Mouse (Mus musculus): ENCODE data around the gene Mrps36.
A peak's percentile ranks its signal among the peaks of the same experiment; 100 is the strongest.
"Not testable (repeated sequence)": the region's sequence is repeated elsewhere in the genome, so short reads cannot be mapped to it uniquely, and the experiment has no call there.

Gene Mrps36

GRCm38 (mm10) chr13:100744036-100744744 lies at the start of gene Mrps36:
Mrps36 (minus strand) TSS chr13:100744659.
- DNase-seq = peak; percentile 96 to 98

GRCm38 (mm10) chr13:100789083-100789482 lies 44.6 kb upstream of the Mrps36 start:
- DNase-seq = no peak

DNA sequence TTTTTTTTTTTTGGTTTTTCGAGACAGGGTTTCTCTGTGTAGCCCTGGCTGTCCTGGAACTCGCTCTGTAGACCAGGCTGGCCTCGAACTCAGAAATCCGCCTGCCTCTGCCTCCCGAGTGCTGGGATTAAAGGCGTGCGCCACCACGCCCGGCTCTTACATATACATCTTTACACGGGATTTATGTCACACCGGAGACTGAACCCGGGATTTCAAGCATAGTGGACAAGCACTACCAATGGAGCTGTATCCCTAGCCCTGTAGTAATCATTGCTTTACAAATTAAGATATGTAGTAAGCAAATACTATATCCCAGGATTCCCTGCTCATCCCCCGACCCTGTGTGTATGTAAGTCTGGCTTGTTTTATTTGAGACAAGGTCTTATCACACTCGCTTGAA lies 43.6 kb upstream of the Mrps36 start:
- not testable (repeated sequence) for DNase-seq

DNA sequence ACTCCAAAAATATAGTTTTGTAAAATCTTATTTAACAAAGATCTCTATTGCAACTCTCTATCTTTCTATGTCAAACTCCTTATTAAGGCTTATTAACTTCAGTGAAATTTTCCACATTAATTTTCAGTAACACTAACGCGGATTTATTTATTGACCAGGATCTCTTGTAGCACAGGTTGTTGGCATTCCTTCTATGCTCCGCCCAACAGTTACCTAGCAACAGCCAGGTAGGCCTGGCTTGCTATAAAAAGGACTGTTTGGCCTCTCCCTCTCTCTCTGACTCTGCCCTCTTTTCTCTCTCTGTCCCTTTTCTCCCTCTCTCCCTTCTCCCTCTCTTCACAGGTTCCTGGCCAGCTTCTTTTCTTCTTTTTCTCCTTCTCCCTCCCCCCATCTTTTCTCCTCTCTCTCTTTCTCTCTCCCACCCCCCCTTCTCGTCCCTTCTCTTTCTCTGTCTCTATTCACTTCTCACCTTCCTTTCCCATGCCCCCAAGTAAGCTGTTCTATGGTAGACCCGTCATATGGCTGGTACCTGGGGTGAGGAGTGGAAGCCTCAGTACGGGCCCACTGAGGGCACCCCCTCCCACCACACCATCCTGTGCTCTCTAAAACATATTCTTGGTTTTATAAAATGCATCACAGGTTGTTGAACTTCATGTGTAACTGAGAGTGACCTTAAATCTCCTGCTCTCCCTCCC lies 43.0 kb upstream of the Mrps36 start:
- DNase-seq = peak in 1 of 2 experiments; percentile 8

DNA sequence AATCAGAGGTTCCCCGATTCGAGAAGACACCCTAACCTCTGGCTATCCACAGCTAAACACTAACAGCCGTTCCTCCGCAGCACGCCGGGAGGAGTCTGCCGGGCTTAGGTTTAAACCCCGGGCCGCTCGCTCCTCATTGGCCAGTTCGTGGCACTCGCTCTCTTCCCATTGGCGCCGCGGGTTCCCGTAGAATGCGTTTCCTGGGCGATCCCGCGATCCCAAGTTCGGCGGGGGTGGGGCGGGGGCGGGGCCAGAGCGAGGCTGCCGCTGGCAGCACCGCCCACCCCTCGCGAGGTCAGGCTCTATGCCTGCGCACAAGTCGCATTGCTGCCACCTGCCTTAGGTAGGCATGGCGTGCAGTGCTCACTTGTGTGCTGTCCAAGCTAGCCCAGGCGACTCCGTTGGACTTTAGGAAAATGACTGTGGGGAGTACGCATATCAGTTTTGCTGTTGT lies 42.0 kb upstream of the Mrps36 start, which contains the start of gene Ccnb1:
Ccnb1 (minus strand) TSS at position 157 of the 454 bp plus-strand sequence.
- peak; percentile 97 for DNase-seq

GRCm38 (mm10) chr13:100785806-100786413 lies 41.5 kb upstream of the Mrps36 start:
- no peak for DNase-seq

DNA sequence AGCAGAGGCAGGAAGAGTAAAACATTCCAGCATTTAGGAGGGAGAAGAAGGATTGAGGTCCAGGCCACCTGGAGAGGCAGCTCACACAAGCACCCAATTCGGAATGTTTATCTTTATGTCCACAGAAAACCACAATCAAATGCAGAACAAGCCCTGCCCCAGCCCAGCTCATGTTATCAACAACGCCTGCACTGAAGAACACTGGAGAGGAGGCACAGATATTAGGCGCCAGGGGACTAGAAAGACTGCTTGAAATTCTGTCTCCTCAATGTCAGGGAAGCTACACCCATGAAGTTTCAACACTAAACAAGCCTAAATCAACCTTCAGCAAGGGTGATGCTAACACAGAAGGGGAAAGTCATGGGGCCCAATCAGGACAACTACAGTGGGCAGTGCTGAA lies 33.0 kb upstream of the Mrps36 start:
- no peak for DNase-seq

DNA sequence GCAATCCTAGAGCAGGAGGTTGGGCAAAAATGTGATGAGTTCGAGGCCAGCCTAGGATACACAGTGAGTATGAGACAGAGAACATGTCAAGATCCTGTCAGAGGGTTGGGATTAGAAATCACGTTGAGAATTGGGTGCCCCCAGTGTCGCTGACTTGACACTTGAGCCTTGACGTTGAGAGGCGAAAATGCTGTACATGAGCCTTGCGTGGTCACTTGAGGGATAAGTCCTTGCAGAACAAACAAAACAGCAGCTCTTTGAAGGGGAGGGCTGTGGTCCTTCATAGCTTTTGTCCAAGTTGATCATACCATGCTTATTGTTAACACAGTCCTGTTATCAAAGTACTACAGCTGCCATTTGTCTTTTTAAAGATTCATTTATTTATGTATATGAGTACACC lies 32.3 kb upstream of the Mrps36 start:
- DNase-seq = no peak

GRCm38 (mm10) chr13:100776056-100776419 lies 31.6 kb upstream of the Mrps36 start:
- no peak for DNase-seq

DNA sequence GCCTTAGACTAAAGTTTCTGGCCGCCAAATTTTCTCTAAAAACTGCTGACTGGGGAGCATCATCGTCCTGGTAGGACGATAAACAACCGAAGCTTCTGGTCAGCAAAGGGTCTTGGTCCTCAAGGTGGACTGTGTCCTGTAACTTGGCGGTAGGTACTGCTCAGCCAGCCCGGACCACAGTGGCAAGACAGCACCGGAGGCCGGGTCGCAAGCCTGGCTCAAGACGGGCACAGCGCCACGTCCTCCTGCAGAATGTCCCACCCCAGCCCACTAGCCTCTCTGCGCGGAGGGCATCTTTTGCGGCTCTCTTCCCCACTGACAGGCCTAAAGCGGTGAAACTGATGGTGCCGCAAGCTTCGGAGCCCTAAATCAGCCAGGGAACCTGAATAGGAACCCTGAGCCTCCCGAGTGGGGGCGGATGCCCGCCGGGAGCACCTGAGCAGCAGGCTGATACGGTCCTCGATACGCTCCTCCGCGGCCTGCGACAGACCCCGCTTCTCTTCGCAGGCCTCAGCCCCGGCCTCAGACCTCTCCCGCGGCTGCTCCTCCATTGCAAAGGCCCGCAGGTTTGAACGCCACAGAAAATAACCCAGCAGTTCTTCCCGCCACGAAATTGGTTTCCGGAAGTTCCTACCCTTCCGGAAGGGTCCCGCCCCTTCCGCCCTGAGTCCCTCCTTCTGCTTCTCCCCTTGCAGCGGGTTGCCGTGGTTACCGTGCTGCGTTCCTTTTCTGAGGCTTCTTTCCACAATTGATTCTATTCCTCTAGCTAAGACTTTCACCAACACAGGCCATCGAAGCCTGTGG lies 31.0 kb upstream of the Mrps36 start, which contains the start of gene Cenph:
Cenph (minus strand) TSS at position 648 of the 804 bp plus-strand sequence.
- peak; percentile 84 to 89 for DNase-seq

DNA sequence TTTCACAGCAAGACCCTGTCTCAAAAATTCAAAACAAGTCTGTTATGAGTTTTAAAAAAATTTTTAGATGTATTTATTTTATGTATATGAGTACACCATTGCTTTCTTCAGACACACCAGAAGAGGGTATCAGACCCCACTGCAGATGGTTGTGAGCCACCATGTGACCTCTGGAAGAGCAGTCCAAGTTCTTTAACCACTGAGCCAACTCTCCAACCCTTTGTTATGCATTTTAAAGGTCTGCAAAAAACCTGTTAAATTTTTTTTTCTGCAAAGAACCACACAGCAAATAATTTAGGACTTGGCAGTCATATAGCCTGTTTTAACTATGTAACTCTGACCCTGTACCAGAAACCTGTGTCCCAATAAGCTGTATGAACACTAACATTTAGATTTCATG lies 30.2 kb upstream of the Mrps36 start:
- DNase-seq = no peak

DNA sequence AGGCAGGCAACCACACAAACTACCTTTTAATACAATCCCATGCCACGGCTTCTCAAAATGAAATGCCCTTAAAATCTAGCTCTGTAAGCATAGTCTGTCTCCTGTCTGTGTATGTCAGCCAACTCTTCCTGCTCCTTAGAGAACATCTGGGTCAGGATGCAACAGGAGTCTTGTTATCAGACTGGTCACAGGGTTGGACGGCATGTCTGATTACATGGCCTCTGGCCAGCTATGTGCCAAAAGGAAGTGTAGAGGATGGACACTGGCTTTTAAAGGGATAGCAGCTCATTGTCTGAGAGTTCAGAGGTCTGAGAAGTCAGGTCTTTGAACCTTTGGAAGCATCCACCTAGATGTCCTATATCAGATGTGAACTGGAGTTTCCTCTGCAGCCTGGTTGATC lies 10.9 kb upstream of the Mrps36 start:
- no peak for DNase-seq

- DNase-seq = no peak
Measured at GRCm38 (mm10) chr13:100754186-100754585, 9.7 kb upstream of the Mrps36 start.

DNA sequence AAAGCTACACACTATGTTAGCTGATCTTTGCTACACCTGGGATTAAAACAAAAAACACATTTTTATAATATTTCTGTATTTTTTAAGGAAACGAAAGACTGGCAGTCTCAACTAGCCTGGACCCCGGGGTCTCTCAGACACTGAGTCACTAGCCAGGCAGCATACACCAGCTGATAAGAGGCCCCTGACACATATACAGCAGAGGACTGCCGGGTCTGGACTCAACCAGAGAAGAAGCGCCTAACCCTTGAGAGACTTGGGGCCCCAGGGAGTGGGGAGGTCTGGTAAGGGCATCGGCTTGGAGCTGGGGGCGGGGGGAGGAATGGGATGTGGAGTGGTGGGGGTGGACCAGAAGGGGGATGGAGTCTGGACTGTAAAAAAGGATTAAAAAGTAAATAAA lies 8.6 kb upstream of the Mrps36 start:
- DNase-seq = no peak

DNA sequence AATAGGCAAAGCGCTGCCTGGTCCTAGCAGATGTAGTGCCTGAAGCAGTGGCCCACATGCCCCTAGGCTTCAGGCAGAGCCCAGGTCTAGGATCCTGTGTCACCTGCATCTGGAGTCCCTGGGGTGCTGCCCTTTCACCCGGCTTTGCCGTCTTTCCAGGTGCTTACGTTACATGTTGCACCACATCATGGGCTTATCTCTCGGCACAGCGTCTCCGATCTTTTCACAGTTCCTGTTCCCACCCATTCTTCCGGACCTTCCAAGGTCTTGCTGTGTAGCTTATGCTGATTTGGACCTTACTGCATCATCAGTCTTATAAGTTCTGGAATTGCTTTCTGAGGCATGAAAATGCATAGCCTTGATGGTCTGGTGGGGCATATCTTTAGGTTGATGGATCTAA lies 8.1 kb upstream of the Mrps36 start:
- no peak for DNase-seq

GRCm38 (mm10) chr13:100751402-100751801 lies 6.9 kb upstream of the Mrps36 start:
- no peak for DNase-seq

GRCm38 (mm10) chr13:100750799-100751198 lies 6.3 kb upstream of the Mrps36 start:
- no peak for DNase-seq

DNA sequence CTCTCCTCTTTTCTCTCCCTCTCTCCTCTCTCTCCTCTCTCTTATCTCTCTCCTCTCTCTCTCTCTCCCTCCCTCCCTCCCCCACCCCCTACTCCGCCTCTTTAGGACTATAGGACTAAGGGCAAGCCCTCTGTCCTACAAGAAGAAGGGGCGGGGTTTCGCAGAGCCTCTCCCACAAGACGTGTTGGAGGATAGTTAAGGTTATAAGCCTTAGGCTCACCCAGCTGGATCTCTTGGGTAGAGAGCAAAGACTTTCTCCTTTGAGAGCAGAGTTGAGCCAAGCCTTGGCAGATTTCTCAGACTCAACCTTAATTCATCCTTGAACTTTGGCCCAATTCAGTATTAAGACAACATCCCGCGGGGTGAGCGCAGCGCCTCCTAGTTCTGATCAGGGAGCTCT lies 4.2 kb upstream of the Mrps36 start:
- no peak for DNase-seq

- DNase-seq = no peak
Measured at GRCm38 (mm10) chr13:100746090-100746489, 1.6 kb upstream of the Mrps36 start.

DNA sequence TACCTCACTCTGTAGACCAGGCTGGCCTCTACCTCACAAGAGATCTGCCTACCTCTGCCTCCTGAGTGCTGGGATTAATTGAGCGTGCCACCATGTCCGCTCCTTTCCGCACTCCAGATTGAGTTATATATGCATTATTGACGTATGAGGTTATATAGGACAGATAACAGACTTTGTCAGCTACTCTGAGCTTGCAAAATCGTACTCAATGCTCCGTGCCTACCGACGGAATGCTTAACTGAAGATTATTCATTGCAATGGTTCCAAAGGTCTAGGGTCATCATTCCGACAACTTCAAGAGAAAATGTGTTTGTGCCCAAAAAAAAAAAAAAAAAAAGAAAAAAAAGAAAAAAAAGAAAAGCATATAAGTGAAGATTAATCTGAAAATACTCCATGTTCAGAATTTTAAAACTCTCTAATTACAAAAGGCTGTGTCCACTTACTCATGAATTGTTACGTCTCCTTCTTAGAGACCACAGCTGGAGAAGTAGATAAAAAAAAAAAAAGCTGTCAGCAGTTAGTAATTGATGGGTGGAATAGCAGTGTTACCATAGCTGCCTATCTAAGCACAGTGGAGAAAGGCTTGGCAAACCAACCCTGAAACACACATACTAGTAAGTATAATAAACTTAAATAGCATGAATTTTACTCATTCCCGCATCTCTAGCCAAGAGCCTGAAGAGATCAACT lies 968 bp downstream of the Mrps36 start:
- peak in 1 of 2 experiments; percentile 16 for DNase-seq

GRCm38 (mm10) chr13:100742831-100743230 lies 1.6 kb downstream of the Mrps36 start:
- DNase-seq = peak in 1 of 2 experiments; percentile 18

DNA sequence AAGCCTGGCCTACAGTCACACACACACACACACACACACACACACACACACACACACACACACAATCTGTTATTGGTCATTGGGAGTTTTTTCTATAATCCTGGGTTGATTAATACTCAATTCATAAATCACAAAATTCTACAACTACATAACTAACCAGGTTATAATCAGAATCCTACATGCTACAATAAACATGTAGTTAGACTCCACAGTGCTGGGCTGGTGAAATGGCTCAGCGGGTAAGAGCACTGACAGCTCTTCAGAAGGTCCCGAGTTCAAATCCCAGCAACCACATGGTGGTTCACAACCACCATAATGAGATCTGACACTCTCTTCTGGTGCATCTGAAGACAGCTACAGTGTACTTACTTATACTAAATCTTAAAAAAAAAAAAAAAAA lies 11.7 kb downstream of the Mrps36 start:
- no peak for DNase-seq

Data from cerebellum, postnatal 10 days (tissue).